In the genomic region with DNA sequence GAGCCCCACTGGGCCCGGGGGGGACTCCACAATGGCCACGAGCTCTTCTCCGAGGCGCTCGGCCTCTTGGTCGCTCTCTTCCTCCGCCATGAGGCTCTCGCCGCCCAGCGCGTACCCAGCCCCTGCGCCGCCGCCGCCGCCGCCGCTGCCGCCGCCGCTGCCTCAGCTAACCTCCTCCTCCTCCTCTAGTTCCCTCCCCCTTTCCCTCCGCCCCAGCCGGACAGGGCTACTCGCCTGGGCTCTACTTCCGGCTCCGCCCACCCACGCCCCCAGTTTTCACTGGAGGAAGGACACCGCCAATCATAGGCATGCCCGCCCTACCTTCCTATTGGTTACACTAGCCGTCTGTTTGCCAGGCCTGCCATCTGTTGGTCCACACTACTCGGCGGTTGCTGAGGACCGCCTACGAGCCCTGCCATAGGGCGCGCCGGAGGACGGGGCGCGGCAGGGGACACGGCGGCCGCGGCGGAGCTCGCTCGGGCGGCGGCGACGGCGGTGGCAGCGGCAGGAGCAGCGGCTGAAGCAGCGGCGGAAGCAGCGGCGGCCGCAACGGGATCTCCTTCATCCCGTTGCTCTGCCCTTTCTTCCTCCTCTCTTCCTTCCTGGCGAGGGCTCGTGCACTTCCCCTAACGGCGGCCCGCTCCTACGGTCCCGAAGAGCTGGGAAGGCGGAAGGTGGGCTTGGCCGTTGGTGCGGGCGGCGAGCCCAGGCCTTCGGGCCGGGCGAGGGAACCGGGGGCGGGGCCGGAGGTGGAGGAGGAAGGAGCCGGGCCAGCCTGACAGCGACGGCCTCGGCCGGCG, we compare ENCODE assay signal across 8 mouse cellular contexts. TPM values are rescaled to one million over a fixed set of nuclear protein-coding genes. Genes with fewer than 3 reads are reported as not detected.
DNase-seq lines count a peak whose midpoint lies in the region; ATAC-seq lines count a peak whose summit lies in the region.

TSS of gene Zfp654 (minus strand) at position 90 of the 800 bp plus-strand sequence.
TSS of gene Cggbp1 (plus strand) at position 434 of the 800 bp plus-strand sequence.

- peak within 1 kb of the TSS; percentile 96 for H3K9ac ChIP-seq in hindbrain, embryonic 12.5 days

- H3K27ac ChIP-seq in hindbrain, embryonic 12.5 days = peak within 1 kb of the TSS; percentile 97

- H3K36me3 ChIP-seq in hindbrain, embryonic 12.5 days = peaks cover 15% of the 10 kb centered on the region

- peak within 1 kb of the TSS; percentile 87 for H3K4me2 ChIP-seq in hindbrain, embryonic 12.5 days (replicated peaks)

- H3K9me3 ChIP-seq in hindbrain, embryonic 12.5 days (replicated peaks) = no peaks in the 10 kb centered on the region

- ATAC-seq in hindbrain, embryonic 12.5 days (ENCODE audit: low FRiP score) = peak; percentile 100

- H3K27me3 ChIP-seq in hindbrain, embryonic 12.5 days = no peaks in the 10 kb centered on the region

- H3K4me1 ChIP-seq in hindbrain, embryonic 12.5 days = peaks cover 19% of the 10 kb centered on the region

- H3K4me3 ChIP-seq in hindbrain, embryonic 12.5 days = peak within 1 kb of the TSS; percentile 99

- WGBS in hindbrain, embryonic 12.5 days = under 1% methylated on average over 63 of the region's 85 CpGs

- peak; percentile 98 for DNase-seq in NIH3T3 (ENCODE audit: low read depth)
- DNase-seq in cerebellum, postnatal 10 days = peak; percentile 99 to 100
- DNase-seq in frontal cortex, postnatal 10 days (ENCODE audit: low spot score in 2 of 2) = peak; percentile 100
- DNase-seq in layer of hippocampus, postnatal 14 days (ENCODE audit: low spot score in 2 of 2) = peak; percentile 100
- DNase-seq in lung, postnatal 14 days = peak; percentile 100
- DNase-seq in retina, adult 2 months (ENCODE audit: low read depth, low spot score) = peak; percentile 99
- DNase-seq in thymus, postnatal 36 days = peak; percentile 100

RNA-seq across cellular contexts. Expression of gene Zfp654, which starts in this region (rescaled TPM):
- polyA plus RNA-seq in hindbrain, embryonic 12.5 days (2016; fragmentation: Nextera tagmentation; extraction: Ambion mirVana) = 10.7 and 12.8 TPM in 2 replicates
- 10 to 100 TPM; 12.9 TPM for total RNA-seq in layer of hippocampus, postnatal 14 days (2021)

RNA-seq across cellular contexts. Expression of gene Cggbp1, which starts in this region (rescaled TPM):
- 112 and 115 TPM in 2 replicates for polyA plus RNA-seq in hindbrain, embryonic 12.5 days (2016; fragmentation: Nextera tagmentation; extraction: Ambion mirVana)
- 10 to 100 TPM; 52.1 to 57.7 TPM for total RNA-seq in layer of hippocampus, postnatal 14 days (2021)

Comparison
In these comparisons a context has a peak if more than half of its experiments do, and no peak if none do; other contexts are left out.
1. Peak in every context shown above with its lines: DNase-seq, ATAC-seq, H3K4me3 ChIP-seq and H3K27ac ChIP-seq.